Mouse (Mus musculus) midbrain, embryonic 11.5 days (tissue): ENCODE data around the gene Tnrc18. TPM values are rescaled to one million over a fixed set of nuclear protein-coding genes. Genes with fewer than 3 reads are reported as not detected.

Source experiments
- ATAC-seq: fragments of 200-750 bp; cut with Nextera tagmentation; 2 replicates; pipeline ENCODE4 v1.8.0; 2017; ENCODE audit warnings: moderate TSS enrichment, moderate library complexity; ENCODE audit not compliant: low FRiP score
- DNase-seq: peaks from one replicate; pipeline ENCODE4 v3.0.0; 2015; ENCODE audit warnings: low spot score; ENCODE audit errors: missing footprints
- H3K27ac ChIP-seq: fragments of 300-500 bp; sonication (generic); 2 replicates; pipeline ENCODE4 v1.5.1; 2014; ENCODE audit warnings: low read depth, low read length
- H3K27me3 ChIP-seq: fragments of 300-500 bp; sonication (generic); 2 replicates; pipeline ENCODE4 v1.6.1; 2014; ENCODE audit warnings: mild to moderate bottlenecking, low read length, moderate library complexity, mixed read lengths; ENCODE audit not compliant: control insufficient read depth, insufficient read depth
- H3K36me3 ChIP-seq: fragments of 300-500 bp; sonication (generic); 2 replicates; pipeline ENCODE4 v1.6.1; 2014; ENCODE audit warnings: mild to moderate bottlenecking, low read length, moderate library complexity, mixed read lengths; ENCODE audit not compliant: control insufficient read depth, insufficient read depth
- H3K4me1 ChIP-seq: fragments of 300-500 bp; sonication (generic); 2 replicates; pipeline ENCODE4 v1.6.1; 2014; ENCODE audit warnings: low read length; ENCODE audit not compliant: control insufficient read depth, insufficient read depth
- H3K4me2 ChIP-seq: fragments of 300-500 bp; sonication (generic); 2 replicates; pipeline ENCODE4 v1.6.1; 2014; ENCODE audit warnings: mild to moderate bottlenecking, moderate library complexity
- H3K4me3 ChIP-seq: fragments of 300-500 bp; sonication (generic); 2 replicates; pipeline ENCODE4 v1.5.1; 2014; ENCODE audit warnings: low read depth, low read length
- H3K9ac ChIP-seq: fragments of 300-500 bp; sonication (generic); 2 replicates; pipeline ENCODE4 v1.6.1; 2014; ENCODE audit warnings: low read length
- H3K9me3 ChIP-seq: fragments of 300-500 bp; sonication (generic); 2 replicates; pipeline ENCODE4 v1.6.1; 2016; ENCODE audit warnings: low read length; ENCODE audit not compliant: control insufficient read depth
- WGBS: fragments of 180-500 bp; shearing (Covaris S2); extraction: QIAGEN DNeasy Blood & Tissue Kit; methylation state at CpG from one replicate; pipeline ENCODE4 v1.1.7; 2014; 5-methylcytosine and 5-hydroxymethylcytosine counted together
- polyA plus RNA-seq: library from polyadenylated mRNA; unstranded; fragments of >200 nt; fragmentation: Nextera tagmentation; extraction: Ambion mirVana; gene quantifications from 2 replicates; pipeline ENCODE4 v1.2.1, GENCODE M21; 2014

Tnrc18 gene
- polyA plus RNA-seq: 26.9 and 27.4 TPM in 2 replicates

- Histone ChIP-seq H3K4me1 (peaks cover 20% of the 10 kb centered on the region), H3K9ac (peak within 1 kb of the TSS; percentile 100), H3K27ac (peak within 1 kb of the TSS; percentile 100), H3K27me3 (no peaks in the 10 kb centered on the region), H3K36me3 (no peaks in the 10 kb centered on the region), H3K4me3 (peak within 1 kb of the TSS; percentile 97), H3K9me3 (no peaks in the 10 kb centered on the region), H3K4me2 (peak within 1 kb of the TSS; percentile 90)
- peak; percentile 100 for DNase-seq
- under 1% methylated on average over 56 of the region's 56 CpGs for WGBS
- ATAC-seq: peak; percentile 77
These were observed at the start of gene Tnrc18 for GRCm38 (mm10) chr5:142817524-142818434. Tnrc18 (minus strand) TSS chr5:142817662.

DNA sequence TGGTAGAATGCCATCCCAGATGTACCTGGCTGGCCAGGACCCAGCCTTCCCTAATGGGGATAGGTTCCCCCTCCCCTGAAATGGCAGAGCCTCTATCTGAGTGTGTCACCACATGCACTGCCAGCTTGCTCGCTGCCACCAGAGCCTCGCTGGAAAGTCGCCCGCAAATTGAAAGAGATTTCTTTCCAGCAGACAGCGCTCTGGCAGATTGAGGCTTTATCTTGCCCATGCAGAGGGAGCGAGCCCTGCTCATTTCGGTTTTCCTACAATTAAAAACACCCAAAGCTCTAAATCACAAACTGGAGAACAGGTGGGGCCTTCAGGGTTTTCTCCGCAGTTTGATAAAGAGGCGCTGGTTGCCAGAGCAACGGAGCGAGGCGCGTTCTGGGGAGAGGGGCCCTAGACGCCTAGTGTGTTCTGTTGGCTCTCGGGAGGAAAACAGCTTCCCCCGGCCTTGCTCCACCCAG is 40.3 kb upstream of the Tnrc18 start:
- H3K4me1 ChIP-seq: peaks cover 2% of the 10 kb centered on the region; the same call in 1 of the 2 replicates
- H3K4me2 ChIP-seq: no peak overlapping the region
- H3K27ac ChIP-seq: no peak overlapping the region
- no peak overlapping the region for H3K9ac ChIP-seq
- no peaks in the 10 kb centered on the region for H3K27me3 ChIP-seq
- H3K9me3 ChIP-seq: peaks cover 4% of the 10 kb centered on the region; the same call in 1 of the 2 replicates
- H3K36me3 ChIP-seq: no peaks in the 10 kb centered on the region
- 57% methylated on average over 16 of the region's 16 CpGs for WGBS
- no peak overlapping the region for H3K4me3 ChIP-seq
- ATAC-seq: no peak
- DNase-seq: no peak

- Histone ChIP-seq H3K27me3 (no peaks in the 10 kb centered on the region), H3K27ac (no peak overlapping the region), H3K36me3 (no peaks in the 10 kb centered on the region), H3K4me3 (no peak overlapping the region), H3K4me2 (no peak overlapping the region), H3K9me3 (peaks cover 4% of the 10 kb centered on the region; the same call in 1 of the 2 replicates), H3K4me1 (peaks cover 2% of the 10 kb centered on the region; the same call in 1 of the 2 replicates), H3K9ac (no peak overlapping the region)
- DNase-seq: no peak
- ATAC-seq: no peak
- 77% methylated on average over 4 of the region's 4 CpGs for WGBS
These were observed 38.9 kb upstream of the Tnrc18 start for GRCm38 (mm10) chr5:142856408-142856807.

GRCm38 (mm10) chr5:142854877-142855276 is 37.4 kb upstream of the Tnrc18 start:
- peaks cover 2% of the 10 kb centered on the region; the same call in 1 of the 2 replicates for H3K4me1 ChIP-seq
- no peak overlapping the region for H3K9ac ChIP-seq
- H3K27ac ChIP-seq: no peak overlapping the region
- H3K4me2 ChIP-seq: no peak overlapping the region
- H3K27me3 ChIP-seq: no peaks in the 10 kb centered on the region
- H3K9me3 ChIP-seq: peaks cover 4% of the 10 kb centered on the region; the same call in 1 of the 2 replicates
- ATAC-seq (no peak), DNase-seq (peak; percentile 96)
- H3K4me3 ChIP-seq: no peak overlapping the region
- 79% methylated on average over 10 of the region's 10 CpGs for WGBS
- H3K36me3 ChIP-seq: no peaks in the 10 kb centered on the region

DNA sequence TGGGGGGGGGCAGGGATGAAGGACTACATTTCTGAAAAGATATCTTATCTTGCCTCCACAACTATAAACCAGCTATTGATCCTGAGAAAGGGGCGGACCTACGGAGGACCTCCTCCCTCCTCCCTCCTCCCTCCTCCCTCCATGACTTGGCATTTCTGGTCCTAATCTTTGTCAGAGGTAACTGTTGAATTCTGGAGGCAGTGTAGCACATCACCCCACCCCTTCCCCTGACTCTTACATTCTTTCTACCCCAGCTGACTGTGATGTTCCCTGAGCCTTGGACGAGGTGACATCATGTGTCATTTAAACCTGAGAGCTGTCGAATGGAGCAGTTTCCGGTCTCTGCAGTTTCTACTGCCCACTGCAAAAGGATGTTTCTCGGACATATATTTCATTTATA is 36.1 kb upstream of the Tnrc18 start:
- no peaks in the 10 kb centered on the region for H3K27me3 ChIP-seq
- no peak overlapping the region for H3K4me2 ChIP-seq
- H3K36me3 ChIP-seq: no peaks in the 10 kb centered on the region
- H3K4me1 ChIP-seq: peaks cover 2% of the 10 kb centered on the region; the same call in 1 of the 2 replicates
- DNase-seq (no peak), ATAC-seq (no peak)
- no peak overlapping the region for H3K27ac ChIP-seq
- 80% methylated on average over 6 of the region's 6 CpGs for WGBS
- H3K9ac ChIP-seq: no peak overlapping the region
- H3K9me3 ChIP-seq: peaks cover 4% of the 10 kb centered on the region; the same call in 1 of the 2 replicates
- no peak overlapping the region for H3K4me3 ChIP-seq

GRCm38 (mm10) chr5:142851681-142852049 is 34.2 kb upstream of the Tnrc18 start:
- Histone ChIP-seq H3K9me3 (peaks cover 3% of the 10 kb centered on the region; the same call in 1 of the 2 replicates), H3K9ac (no peak overlapping the region), H3K4me2 (no peak overlapping the region), H3K4me1 (no peaks in the 10 kb centered on the region), H3K27ac (no peak overlapping the region), H3K4me3 (no peak overlapping the region), H3K27me3 (no peaks in the 10 kb centered on the region), H3K36me3 (no peaks in the 10 kb centered on the region)
- WGBS: 73% methylated on average over 5 of the region's 5 CpGs
- DNase-seq (no peak), ATAC-seq (no peak)

GRCm38 (mm10) chr5:142850916-142851680 is 33.6 kb upstream of the Tnrc18 start:
- no peak overlapping the region for H3K27ac ChIP-seq
- no peaks in the 10 kb centered on the region for H3K36me3 ChIP-seq
- 86% methylated on average over 7 of the region's 7 CpGs for WGBS
- H3K9me3 ChIP-seq: no peaks in the 10 kb centered on the region
- ATAC-seq (no peak), DNase-seq (no peak)
- H3K27me3 ChIP-seq: no peaks in the 10 kb centered on the region
- no peak overlapping the region for H3K4me3 ChIP-seq
- no peak overlapping the region for H3K4me2 ChIP-seq
- no peaks in the 10 kb centered on the region for H3K4me1 ChIP-seq
- H3K9ac ChIP-seq: no peak overlapping the region

DNA sequence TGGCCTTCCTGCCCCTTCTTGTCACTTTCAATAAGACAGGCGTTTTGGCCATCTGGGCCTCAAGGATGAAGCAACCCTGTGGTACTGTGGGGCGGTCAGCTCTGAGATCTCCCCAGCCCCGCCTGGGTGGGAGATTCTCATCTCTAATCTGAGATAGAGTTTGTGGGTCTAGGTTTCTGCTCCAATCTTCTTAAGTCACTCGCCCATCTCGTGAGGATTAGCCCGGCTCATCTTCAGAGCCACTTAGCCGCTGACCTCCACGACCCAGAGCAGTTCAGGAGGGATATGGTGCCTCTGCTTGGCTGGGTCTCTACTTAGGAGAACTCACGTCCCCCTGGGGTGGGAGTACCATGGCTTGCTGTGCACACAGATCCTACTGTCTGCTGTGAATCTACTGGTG is 33.0 kb upstream of the Tnrc18 start:
- no peak overlapping the region for H3K27ac ChIP-seq
- 57% methylated on average over 9 of the region's 9 CpGs for WGBS
- no peak for DNase-seq
- H3K4me3 ChIP-seq: no peak overlapping the region
- H3K4me2 ChIP-seq: no peak overlapping the region
- no peaks in the 10 kb centered on the region for H3K9me3 ChIP-seq
- H3K27me3 ChIP-seq: no peaks in the 10 kb centered on the region
- no peaks in the 10 kb centered on the region for H3K36me3 ChIP-seq
- H3K4me1 ChIP-seq: no peaks in the 10 kb centered on the region
- no peak overlapping the region for H3K9ac ChIP-seq
- no peak for ATAC-seq
